Comparison of ENCODE assay signal across 12 mouse cellular contexts in genomic region chr9:110890026-110890783, GRCm38 (mm10). TPM values are rescaled to one million over a fixed set of nuclear protein-coding genes. Genes with fewer than 3 reads are reported as not detected.
DNase-seq lines count a peak whose midpoint lies in the region; ATAC-seq and TF ChIP-seq lines count a peak whose summit lies in the region.
"Had no signal": no experiment of that assay in that cellular context is flagged by ENCODE, and none has a peak within 500 bp of the region (broad histone marks: within the 10 kb centered on the region; RNA-seq: fewer than 3 reads in every experiment).

No protein-coding gene starts in this region.

- no peak for TF ChIP-seq POLR2A in brain, embryonic 14.5 days (IDR thresholded peaks at IDR 0.05; ENCODE audit: borderline replicate concordance, extremely low read depth, insufficient read depth, insufficient read length, poor library complexity, severe bottlenecking)
- TF ChIP-seq POLR2A in small intestine, adult 2 months (IDR thresholded peaks at IDR 0.05; ENCODE audit: low read depth, low read length): no peak

- no peaks in the 10 kb centered on the region for H3K9me3 ChIP-seq in midbrain, embryonic 10.5 days (replicated peaks)
- H3K9me3 ChIP-seq in midbrain, embryonic 13.5 days: no peaks in the 10 kb centered on the region
- no peaks in the 10 kb centered on the region for H3K9me3 ChIP-seq in kidney, embryonic 15.5 days (replicated peaks)
- H3K9me3 ChIP-seq in hindbrain, embryonic 16.5 days (ENCODE audit: control insufficient read depth, low read length): no peaks in the 10 kb centered on the region
- no peaks in the 10 kb centered on the region for H3K9me3 ChIP-seq in forebrain, embryonic 16.5 days (ENCODE audit: control insufficient read depth, low read length)
- H3K9me3 ChIP-seq: heart, embryonic 13.5 days had no signal

- H3K4me2 ChIP-seq in midbrain, embryonic 13.5 days (replicated peaks): no peak overlapping the region
- H3K4me2 ChIP-seq in kidney, embryonic 15.5 days: 0 out of 2 replicates have a peak overlapping the region, but pooled peaks have one; percentile 21
- no peak overlapping the region for H3K4me2 ChIP-seq in hindbrain, embryonic 16.5 days (ENCODE audit: low read length)
- H3K4me2 ChIP-seq in forebrain, embryonic 16.5 days (ENCODE audit: low read length): no peak overlapping the region
- H3K4me2 ChIP-seq: heart, embryonic 13.5 days had no signal

- H3K4me3 ChIP-seq in midbrain, embryonic 10.5 days: 0 out of 2 replicates have a peak overlapping the region, but pooled peaks have one; percentile 7
- no peak overlapping the region for H3K4me3 ChIP-seq in midbrain, embryonic 13.5 days (replicated peaks)
- H3K4me3 ChIP-seq in kidney, embryonic 15.5 days (replicated peaks): no peak overlapping the region
- peak overlapping the region; percentile 19 for H3K4me3 ChIP-seq in small intestine, adult 2 months (ENCODE audit: low read depth, low read length)
- no peak overlapping the region for H3K4me3 ChIP-seq in hindbrain, embryonic 16.5 days (ENCODE audit: low read length)
- H3K4me3 ChIP-seq in forebrain, embryonic 16.5 days (replicated peaks; ENCODE audit: low read length): no peak overlapping the region
- H3K4me3 ChIP-seq: heart, embryonic 13.5 days had no signal

- WGBS in midbrain, embryonic 10.5 days: 16% methylated on average over 21 of the region's 21 CpGs
- WGBS in midbrain, embryonic 13.5 days: 15% methylated on average over 19 of the region's 21 CpGs
- 16% methylated on average over 21 of the region's 21 CpGs for WGBS in kidney, embryonic 15.5 days
- 21% methylated on average over 21 of the region's 21 CpGs for WGBS in small intestine, adult 2 months
- WGBS in hindbrain, embryonic 16.5 days: 14% methylated on average over 21 of the region's 21 CpGs
- 13% methylated on average over 19 of the region's 21 CpGs for WGBS in forebrain, embryonic 16.5 days

- peak; percentile 47; the same call in 1 of the 2 replicates for TF ChIP-seq CTCF in brain, embryonic 14.5 days (IDR thresholded peaks at IDR 0.05; ENCODE audit: borderline replicate concordance, extremely low read depth, insufficient read depth, insufficient read length)
- TF ChIP-seq CTCF in small intestine, adult 2 months (IDR thresholded peaks at IDR 0.05; ENCODE audit: extremely low read depth, insufficient read length, insufficient replicate concordance, low read depth, low read length): 0 out of 2 replicates have a peak, but pooled peaks have one; percentile 27

- peaks cover 26% of the 10 kb centered on the region for H3K4me1 ChIP-seq in midbrain, embryonic 10.5 days
- H3K4me1 ChIP-seq in midbrain, embryonic 13.5 days (replicated peaks): 0 out of 2 replicates have a peak, but pooled peaks cover 4% of the 10 kb centered on the region
- H3K4me1 ChIP-seq in kidney, embryonic 15.5 days: peaks cover 32% of the 10 kb centered on the region
- peaks cover 14% of the 10 kb centered on the region for H3K4me1 ChIP-seq in small intestine, adult 2 months (ENCODE audit: control insufficient read depth, insufficient read depth, insufficient read length, low read length)
- no peaks in the 10 kb centered on the region for H3K4me1 ChIP-seq in hindbrain, embryonic 16.5 days (ENCODE audit: control insufficient read depth, insufficient read depth, low read depth, low read length)
- H3K4me1 ChIP-seq in forebrain, embryonic 16.5 days (replicated peaks; ENCODE audit: control insufficient read depth, insufficient read depth, low read length): no peaks in the 10 kb centered on the region

- DNase-seq in midbrain, embryonic 10.5 days (ENCODE audit: low spot score): no peak
- DNase-seq in brain, embryonic 14.5 days (ENCODE audit: low read depth): no peak
- no peak for DNase-seq in MN1 (ENCODE audit: low spot score)
- DNase-seq: layer of hippocampus, postnatal 36 days had no signal

- H3K9ac ChIP-seq in midbrain, embryonic 13.5 days (replicated peaks): no peak overlapping the region
- H3K9ac ChIP-seq in kidney, embryonic 15.5 days: no peak overlapping the region
- no peak overlapping the region for H3K9ac ChIP-seq in hindbrain, embryonic 16.5 days (ENCODE audit: low read depth, low read length)
- H3K9ac ChIP-seq in forebrain, embryonic 16.5 days (replicated peaks; ENCODE audit: low read depth, low read length): no peak overlapping the region
- H3K9ac ChIP-seq: heart, embryonic 13.5 days had no signal

- H3K36me3 ChIP-seq in midbrain, embryonic 10.5 days: no peaks in the 10 kb centered on the region
- H3K36me3 ChIP-seq in midbrain, embryonic 13.5 days: no peaks in the 10 kb centered on the region
- no peaks in the 10 kb centered on the region for H3K36me3 ChIP-seq in kidney, embryonic 15.5 days
- H3K36me3 ChIP-seq in small intestine, adult 2 months (ENCODE audit: control insufficient read depth, insufficient read depth, low read length): peaks cover 20% of the 10 kb centered on the region; the same call in 1 of the 2 replicates
- no peaks in the 10 kb centered on the region for H3K36me3 ChIP-seq in hindbrain, embryonic 16.5 days (ENCODE audit: control insufficient read depth, insufficient read depth, low read length)
- H3K36me3 ChIP-seq in forebrain, embryonic 16.5 days (ENCODE audit: control insufficient read depth, insufficient read depth): no peaks in the 10 kb centered on the region
- H3K36me3 ChIP-seq: heart, embryonic 13.5 days had no signal

- peaks cover 36% of the 10 kb centered on the region for H3K27me3 ChIP-seq in midbrain, embryonic 10.5 days (ENCODE audit: low read depth, poor library complexity, severe bottlenecking)
- peaks cover 6% of the 10 kb centered on the region; the same call in 1 of the 2 replicates for H3K27me3 ChIP-seq in midbrain, embryonic 13.5 days
- H3K27me3 ChIP-seq in kidney, embryonic 15.5 days: no peaks in the 10 kb centered on the region
- no peaks in the 10 kb centered on the region for H3K27me3 ChIP-seq in small intestine, adult 2 months (ENCODE audit: control insufficient read depth, insufficient read depth, low read length)
- no peaks in the 10 kb centered on the region; the same call in 1 of the 2 replicates for H3K27me3 ChIP-seq in hindbrain, embryonic 16.5 days (replicated peaks; ENCODE audit: control insufficient read depth, insufficient read depth, low read length)
- H3K27me3 ChIP-seq in forebrain, embryonic 16.5 days (replicated peaks; ENCODE audit: control insufficient read depth, insufficient read depth, low read length): no peaks in the 10 kb centered on the region

- no peak overlapping the region for H3K27ac ChIP-seq in midbrain, embryonic 10.5 days (replicated peaks)
- H3K27ac ChIP-seq in midbrain, embryonic 13.5 days: no peak overlapping the region
- H3K27ac ChIP-seq in kidney, embryonic 15.5 days: no peak overlapping the region
- H3K27ac ChIP-seq in small intestine, adult 2 months (ENCODE audit: insufficient read depth, low read depth, low read length): peak overlapping the region; percentile 12; the same call in 1 of the 2 replicates
- H3K27ac ChIP-seq in hindbrain, embryonic 16.5 days (ENCODE audit: low read depth, low read length): no peak overlapping the region
- H3K27ac ChIP-seq in forebrain, embryonic 16.5 days (ENCODE audit: low read length): no peak overlapping the region
- H3K27ac ChIP-seq: heart, embryonic 13.5 days had no signal

- no peak for ATAC-seq in midbrain, embryonic 13.5 days
- ATAC-seq in kidney, embryonic 15.5 days (replicated peaks; ENCODE audit: low FRiP score): no peak
- no peak for ATAC-seq in hindbrain, embryonic 16.5 days
- no peak for ATAC-seq in forebrain, embryonic 16.5 days
- ATAC-seq: midbrain, embryonic 16.5 days had no signal

RNA-seq across cellular contexts. Expression of gene Tmie, which starts 10.3 kb away (rescaled TPM):
- polyA plus RNA-seq in midbrain, embryonic 10.5 days (2016; fragmentation: Nextera tagmentation; extraction: Ambion mirVana): 0.06 and 0.11 TPM in 2 replicates
- polyA plus RNA-seq in midbrain, embryonic 13.5 days (2015; fragmentation: Nextera tagmentation; extraction: Ambion mirVana): 0.49 and 0.74 TPM in 2 replicates
- 0.61 and 1.1 TPM in 2 replicates for polyA plus RNA-seq in brain, embryonic 14.5 days (2012; rRNA removed)
- 1.3 and 1.8 TPM in 2 replicates for polyA plus RNA-seq in kidney, embryonic 15.5 days (2015; fragmentation: Nextera tagmentation; extraction: Ambion mirVana)
- polyA plus RNA-seq in small intestine, adult 2 months (2012; rRNA removed): 0.76 and 0.82 TPM in 2 replicates
- 5.2 and 6.2 TPM in 2 replicates for polyA plus RNA-seq in hindbrain, embryonic 16.5 days (2015; fragmentation: Nextera tagmentation; extraction: Ambion mirVana)
- polyA plus RNA-seq in forebrain, embryonic 16.5 days (2015; fragmentation: Nextera tagmentation; extraction: Ambion mirVana): 0.86 and 1.8 TPM in 2 replicates

RNA-seq across cellular contexts. Expression of gene Als2cl, which starts 10.5 kb away (rescaled TPM):
- 0.78 and 0.83 TPM in 2 replicates for polyA plus RNA-seq in midbrain, embryonic 10.5 days (2016; fragmentation: Nextera tagmentation; extraction: Ambion mirVana)
- polyA plus RNA-seq in midbrain, embryonic 13.5 days (2015; fragmentation: Nextera tagmentation; extraction: Ambion mirVana): 0.98 and 1.2 TPM in 2 replicates
- 2.6 and 3.9 TPM in 2 replicates for polyA plus RNA-seq in brain, embryonic 14.5 days (2012; rRNA removed)
- polyA plus RNA-seq in kidney, embryonic 15.5 days (2015; fragmentation: Nextera tagmentation; extraction: Ambion mirVana): 4.1 and 5.3 TPM in 2 replicates
- polyA plus RNA-seq in small intestine, adult 2 months (2012; rRNA removed): 16.2 and 19.0 TPM in 2 replicates
- polyA plus RNA-seq in hindbrain, embryonic 16.5 days (2015; fragmentation: Nextera tagmentation; extraction: Ambion mirVana): 2.1 and 2.7 TPM in 2 replicates
- polyA plus RNA-seq in forebrain, embryonic 16.5 days (2015; fragmentation: Nextera tagmentation; extraction: Ambion mirVana): 0.65 and 1.1 TPM in 2 replicates

RNA-seq across cellular contexts. Expression of gene Fam240a, which starts 26.5 kb away (rescaled TPM):
- not detected in 2 replicates for polyA plus RNA-seq in midbrain, embryonic 10.5 days (2016; fragmentation: Nextera tagmentation; extraction: Ambion mirVana)
- polyA plus RNA-seq in midbrain, embryonic 13.5 days (2015; fragmentation: Nextera tagmentation; extraction: Ambion mirVana): not detected in 2 replicates
- polyA plus RNA-seq in brain, embryonic 14.5 days (2012; rRNA removed): not detected in 2 replicates
- polyA plus RNA-seq in kidney, embryonic 15.5 days (2015; fragmentation: Nextera tagmentation; extraction: Ambion mirVana): not detected in 2 replicates
- polyA plus RNA-seq in small intestine, adult 2 months (2012; rRNA removed): not detected in 2 replicates
- not detected in 2 replicates for polyA plus RNA-seq in hindbrain, embryonic 16.5 days (2015; fragmentation: Nextera tagmentation; extraction: Ambion mirVana)
- polyA plus RNA-seq in forebrain, embryonic 16.5 days (2015; fragmentation: Nextera tagmentation; extraction: Ambion mirVana): not detected in 2 replicates
- polyA plus RNA-seq: embryonic facial prominence, embryonic 11.5 days; heart, embryonic 13.5 days; midbrain, embryonic 16.5 days had no signal

RNA-seq across cellular contexts. Expression of gene Prss50, which starts 32.4 kb away (rescaled TPM):
- polyA plus RNA-seq in midbrain, embryonic 10.5 days (2016; fragmentation: Nextera tagmentation; extraction: Ambion mirVana): 0.35 and 0.85 TPM in 2 replicates
- polyA plus RNA-seq in midbrain, embryonic 13.5 days (2015; fragmentation: Nextera tagmentation; extraction: Ambion mirVana): 0.24 TPM in 1 of 2 replicates, not detected in the other
- polyA plus RNA-seq in brain, embryonic 14.5 days (2012; rRNA removed): 0.06 and 0.08 TPM in 2 replicates
- 0.40 and 0.90 TPM in 2 replicates for polyA plus RNA-seq in kidney, embryonic 15.5 days (2015; fragmentation: Nextera tagmentation; extraction: Ambion mirVana)
- polyA plus RNA-seq in small intestine, adult 2 months (2012; rRNA removed): not detected in 2 replicates
- polyA plus RNA-seq in hindbrain, embryonic 16.5 days (2015; fragmentation: Nextera tagmentation; extraction: Ambion mirVana): 0.49 and 0.71 TPM in 2 replicates
- 0.14 TPM in 1 of 2 replicates, not detected in the other for polyA plus RNA-seq in forebrain, embryonic 16.5 days (2015; fragmentation: Nextera tagmentation; extraction: Ambion mirVana)

RNA-seq across cellular contexts. Expression of gene Prss46, which starts 45.9 kb away (rescaled TPM):
- polyA plus RNA-seq in midbrain, embryonic 10.5 days (2016; fragmentation: Nextera tagmentation; extraction: Ambion mirVana): not detected in 2 replicates
- polyA plus RNA-seq in midbrain, embryonic 13.5 days (2015; fragmentation: Nextera tagmentation; extraction: Ambion mirVana): not detected in 2 replicates
- not detected in 2 replicates for polyA plus RNA-seq in brain, embryonic 14.5 days (2012; rRNA removed)
- 0.13 TPM in 1 of 2 replicates, not detected in the other for polyA plus RNA-seq in kidney, embryonic 15.5 days (2015; fragmentation: Nextera tagmentation; extraction: Ambion mirVana)
- polyA plus RNA-seq in small intestine, adult 2 months (2012; rRNA removed): not detected in 2 replicates
- not detected in 2 replicates for polyA plus RNA-seq in hindbrain, embryonic 16.5 days (2015; fragmentation: Nextera tagmentation; extraction: Ambion mirVana)
- polyA plus RNA-seq in forebrain, embryonic 16.5 days (2015; fragmentation: Nextera tagmentation; extraction: Ambion mirVana): not detected in 2 replicates
- polyA plus RNA-seq: embryonic facial prominence, embryonic 11.5 days; heart, embryonic 13.5 days; midbrain, embryonic 16.5 days had no signal

Comparison
In these comparisons a context has a peak if more than half of its experiments do, and no peak if none do; other contexts are left out.
1. H3K4me3 ChIP-seq: peak in midbrain, embryonic 10.5 days (single experiment) and small intestine, adult 2 months (single experiment); none in midbrain, embryonic 13.5 days (single experiment), kidney, embryonic 15.5 days (single experiment), hindbrain, embryonic 16.5 days (single experiment) and forebrain, embryonic 16.5 days (single experiment).